Mouse (Mus musculus) gastrocnemius, postnatal 10 days (tissue): ENCODE data around the gene Pigh. TPM values are rescaled to one million over a fixed set of nuclear protein-coding genes. Genes with fewer than 3 reads are reported as not detected.
A peak's percentile ranks its signal among the peaks of the same experiment; 100 is the strongest.

Source experiments
- DNase-seq: peaks from one replicate; pipeline ENCODE4 v3.0.0; 2021; ENCODE audit warnings: mixed read lengths
- total RNA-seq, 2 experiments: library from RNA; stranded (reverse); gene quantifications; 2 replicates each; pipeline ENCODE4 v1.2.3; 2021

The Pigh gene
- total RNA-seq, 2 experiments from 2014 or later: 2.8 to 3.1 TPM

DNA sequence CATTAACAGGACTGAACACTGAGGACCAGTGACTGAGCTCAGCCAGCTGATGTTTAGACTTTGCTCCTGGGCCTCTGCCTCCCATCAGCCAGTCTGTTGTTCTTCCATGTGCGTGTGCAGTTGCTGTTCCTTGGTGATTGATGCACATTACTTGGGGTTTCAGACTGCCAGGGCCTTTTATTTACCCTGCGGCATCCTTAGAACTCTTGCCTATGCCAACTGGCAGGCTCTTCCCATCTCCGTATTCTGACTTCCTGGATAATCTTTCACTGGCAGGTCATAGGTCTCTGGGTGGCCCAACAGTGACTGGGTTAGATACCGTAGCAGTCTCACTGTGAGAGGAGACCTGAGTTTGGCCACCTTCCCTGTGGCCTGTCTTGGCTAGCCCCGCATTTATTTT, 21.9 kb downstream of the Pigh start:
- no peak for DNase-seq

DNA sequence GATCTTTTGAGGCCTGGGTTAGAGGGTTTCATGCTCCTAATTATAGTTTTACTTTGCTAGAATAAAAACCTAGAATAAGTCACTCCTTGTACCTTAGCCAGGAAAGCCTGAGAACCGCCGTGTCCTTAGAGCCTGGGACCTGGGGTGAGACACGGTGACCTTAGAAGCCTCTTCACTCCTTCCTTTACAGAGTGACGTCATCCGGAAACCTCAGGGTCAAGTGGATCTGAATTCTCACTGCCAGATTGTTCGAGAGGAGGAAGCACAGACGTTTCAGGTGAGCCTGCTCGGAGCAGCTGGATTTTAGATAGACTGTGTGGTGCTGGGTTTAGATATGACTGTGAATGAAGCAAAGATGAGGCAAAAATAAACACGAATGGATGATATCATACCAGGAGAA, 23.0 kb downstream of the Pigh start:
- no peak for DNase-seq

DNA sequence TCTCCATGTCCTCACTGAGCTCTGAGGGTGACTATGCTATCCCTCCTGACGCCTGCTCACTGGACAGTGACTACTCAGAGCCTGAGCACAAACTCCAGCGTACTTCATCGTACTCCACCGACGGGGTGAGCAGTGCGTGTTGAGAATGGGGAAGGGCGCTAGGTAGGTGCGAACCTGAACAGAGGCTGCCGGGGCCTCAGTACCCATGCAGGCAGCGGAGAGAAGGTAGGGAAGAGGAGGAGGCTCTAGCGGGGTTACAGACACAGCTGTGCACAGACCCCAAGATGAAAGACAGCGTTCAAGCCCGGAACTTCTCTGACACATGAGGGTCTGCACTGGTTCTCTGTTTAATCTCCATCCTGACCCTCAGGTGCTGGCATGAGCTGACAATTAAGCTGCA, 25.0 kb downstream of the Pigh start:
- DNase-seq: no peak

DNA sequence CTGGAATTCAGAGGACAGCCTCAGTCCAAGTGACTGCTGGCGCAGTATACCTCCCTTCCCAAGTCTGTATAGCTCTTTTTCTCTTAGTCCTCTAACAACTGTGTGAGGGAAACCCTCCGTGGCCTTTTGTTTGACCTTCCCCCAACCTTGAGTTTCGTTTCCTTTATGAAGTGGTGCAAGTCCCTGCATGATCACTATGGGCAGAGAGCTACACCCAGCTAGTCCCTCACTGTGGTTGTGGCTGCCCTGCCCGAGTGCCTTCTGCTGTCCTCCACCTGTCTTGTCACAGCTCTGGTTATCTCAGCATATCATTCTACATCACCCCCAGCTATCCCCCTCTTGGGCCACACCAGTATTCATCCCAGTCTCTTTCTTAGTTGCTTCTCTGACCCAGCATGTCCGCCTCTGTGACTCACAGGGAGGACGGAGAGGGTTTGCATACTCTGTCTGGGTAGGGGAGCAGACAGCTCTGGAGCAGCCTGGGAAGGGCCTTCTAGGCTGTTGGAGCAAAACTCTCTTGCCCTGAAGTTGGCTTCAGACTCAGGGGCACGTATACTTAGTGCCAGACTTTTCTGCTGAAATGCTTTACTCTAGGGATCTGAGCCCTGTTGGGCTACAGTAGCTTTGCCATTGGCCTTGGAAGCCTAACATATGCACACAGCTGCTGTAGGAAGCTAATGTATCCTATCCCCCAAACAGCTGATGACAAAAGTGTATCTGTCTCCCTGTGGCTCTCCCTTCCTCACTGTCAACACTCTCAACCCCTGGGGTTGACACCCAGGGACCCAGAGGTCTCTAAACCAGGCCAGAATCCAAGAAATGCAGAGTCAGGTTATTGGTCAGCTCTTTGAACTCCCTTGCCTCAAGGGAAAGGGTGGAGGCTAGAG, 28.4 kb downstream of the Pigh start:
- DNase-seq: no peak

DNA sequence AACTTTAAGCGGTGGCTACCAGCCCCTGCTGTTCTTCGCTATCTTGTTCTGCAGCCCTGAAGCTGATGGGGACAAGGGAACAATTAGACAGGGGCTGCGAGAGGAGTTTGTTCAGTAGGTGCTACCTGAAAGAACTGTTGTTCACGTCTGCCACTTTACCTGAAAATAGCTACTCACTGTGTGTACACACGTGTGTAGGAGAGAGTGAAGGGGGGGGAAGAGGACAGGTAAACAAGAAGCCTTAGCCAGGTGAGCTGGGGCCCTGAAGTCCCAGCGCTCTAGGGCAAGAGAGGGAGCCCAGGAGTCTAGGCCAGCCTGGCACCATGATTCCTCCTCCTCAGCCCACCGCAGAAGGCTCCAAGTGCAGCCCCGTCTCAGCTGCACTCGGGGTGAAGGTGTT, 29.3 kb downstream of the Pigh start:
- no peak for DNase-seq

DNA sequence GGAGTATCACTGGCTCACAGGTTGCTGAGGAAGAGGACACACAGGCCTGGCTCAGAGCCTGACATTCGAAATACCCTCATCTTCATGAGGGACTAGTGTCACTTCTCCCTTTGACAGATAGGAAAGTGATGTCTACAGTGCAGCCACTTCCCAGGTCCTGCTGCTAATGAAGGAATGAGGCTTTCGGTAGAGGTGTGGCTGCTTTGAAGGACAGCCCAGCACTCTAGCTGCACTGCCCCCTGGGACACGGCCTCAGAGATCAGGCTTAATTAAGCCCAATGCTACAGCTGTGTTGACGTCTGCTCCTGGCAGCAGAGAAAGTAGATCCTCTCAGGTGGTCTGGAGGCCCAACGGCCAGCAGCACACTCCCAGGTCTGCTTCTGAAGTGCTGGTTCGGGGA, 29.9 kb downstream of the Pigh start:
- no peak for DNase-seq

DNA sequence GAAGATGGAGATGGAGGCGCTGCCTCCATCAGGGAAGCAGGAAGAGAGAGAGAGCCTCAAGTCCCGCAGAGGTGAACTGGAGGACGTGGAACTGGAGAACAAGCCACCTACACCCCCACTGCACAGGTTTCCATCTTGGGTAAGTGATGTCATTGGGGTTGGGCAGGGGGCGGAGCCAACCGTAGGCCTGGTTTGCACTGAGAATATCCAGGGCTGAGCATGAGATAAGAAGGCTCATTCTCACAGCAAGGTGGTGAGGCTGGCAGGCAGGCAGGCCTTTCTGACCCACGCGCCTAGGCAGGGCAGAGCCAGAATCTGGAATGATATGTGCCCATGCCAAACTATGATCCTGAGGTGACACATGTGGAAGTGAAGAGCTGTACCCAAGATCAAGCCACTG, 34.2 kb downstream of the Pigh start:
- no peak for DNase-seq

DNA sequence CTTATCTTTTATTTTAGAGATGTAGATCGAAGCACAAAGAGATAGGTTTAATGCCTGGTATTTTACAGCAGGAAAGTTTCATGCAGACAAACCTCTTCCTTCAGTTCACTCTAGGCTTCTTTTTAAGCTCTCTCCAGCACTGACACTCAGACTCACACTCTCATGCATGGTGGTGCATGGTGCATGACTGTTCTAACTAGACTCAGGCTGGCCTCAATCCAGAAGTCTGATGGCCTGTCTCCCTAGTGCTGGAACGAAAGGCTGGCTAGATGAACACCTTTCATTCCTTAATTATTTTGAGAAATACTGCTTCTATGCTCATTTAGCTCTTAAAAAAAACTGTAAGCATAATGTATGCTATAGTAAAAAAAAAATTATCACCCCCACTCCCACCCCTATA, 37.4 kb downstream of the Pigh start:
- DNase-seq: no peak

DNA sequence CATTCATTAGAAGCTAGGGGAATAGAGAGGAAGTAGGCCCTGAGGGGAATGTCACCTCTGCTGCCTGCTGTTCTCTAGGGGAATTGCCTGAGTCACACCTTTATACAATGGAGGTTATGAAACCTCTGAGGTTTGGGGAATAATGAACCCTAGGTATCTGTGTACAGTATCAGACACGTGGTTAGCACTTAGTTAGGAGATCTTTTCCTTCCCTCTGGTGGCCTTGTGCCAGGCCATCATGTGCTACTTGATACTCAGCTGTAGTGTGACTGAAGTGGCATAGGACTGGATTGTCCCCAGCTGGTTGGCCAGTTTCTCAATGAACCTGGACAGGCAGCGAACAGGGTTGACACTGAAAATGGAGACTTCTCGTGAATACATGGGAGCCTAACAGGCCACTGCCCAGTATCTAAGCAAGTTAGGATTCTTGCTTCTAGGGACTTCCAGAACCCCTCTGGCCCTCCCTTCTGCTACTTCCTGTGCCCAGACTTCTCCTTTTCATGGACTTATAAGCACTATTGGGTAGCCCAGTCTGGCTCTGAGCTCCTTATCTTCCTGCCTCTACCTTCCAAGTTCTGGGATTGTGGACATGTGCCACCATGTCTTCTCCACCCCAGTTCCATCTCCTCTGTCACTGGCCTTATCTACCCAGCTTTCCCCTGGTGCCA, 38.8 kb downstream of the Pigh start:
- DNase-seq: no peak

DNA sequence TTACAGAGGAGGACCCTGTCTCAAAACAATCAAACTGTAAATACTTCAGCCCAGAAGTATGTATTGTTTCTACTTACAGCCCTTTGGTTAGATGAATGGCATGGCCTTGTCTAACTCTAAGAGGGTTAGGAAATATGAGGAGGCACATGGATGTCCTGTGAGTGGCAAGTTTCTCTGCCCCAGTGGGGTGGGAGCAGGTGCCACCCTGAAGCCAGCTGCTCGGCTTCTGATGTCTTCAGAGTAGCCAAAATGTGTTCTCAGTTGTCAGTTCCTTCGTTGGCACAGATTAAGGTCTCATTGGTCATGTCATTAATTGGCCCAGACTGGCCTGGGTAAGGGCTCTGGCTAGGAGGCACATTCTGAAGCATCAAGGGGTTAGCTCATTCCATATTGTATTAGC, 39.6 kb downstream of the Pigh start:
- DNase-seq: no peak

DNA sequence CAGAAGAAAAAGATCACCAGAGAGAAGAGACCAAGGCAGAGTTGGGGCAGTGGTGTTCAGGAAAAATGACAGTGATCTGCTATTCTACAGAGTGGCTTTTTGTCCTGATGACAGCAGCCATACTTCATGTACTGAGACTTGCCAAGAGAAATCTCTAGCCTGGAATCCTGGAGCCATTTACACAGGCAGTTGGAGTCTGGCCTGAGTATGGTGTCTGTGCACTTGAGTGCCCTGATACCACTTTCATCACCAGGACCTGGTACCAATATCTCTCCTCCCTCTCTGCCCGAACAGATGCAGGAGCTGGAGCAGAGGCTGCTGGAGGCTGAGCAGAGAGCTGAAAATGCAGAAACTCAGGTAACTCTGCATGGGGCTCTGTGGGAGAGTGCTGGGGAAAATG, 40.6 kb downstream of the Pigh start:
- no peak for DNase-seq

DNA sequence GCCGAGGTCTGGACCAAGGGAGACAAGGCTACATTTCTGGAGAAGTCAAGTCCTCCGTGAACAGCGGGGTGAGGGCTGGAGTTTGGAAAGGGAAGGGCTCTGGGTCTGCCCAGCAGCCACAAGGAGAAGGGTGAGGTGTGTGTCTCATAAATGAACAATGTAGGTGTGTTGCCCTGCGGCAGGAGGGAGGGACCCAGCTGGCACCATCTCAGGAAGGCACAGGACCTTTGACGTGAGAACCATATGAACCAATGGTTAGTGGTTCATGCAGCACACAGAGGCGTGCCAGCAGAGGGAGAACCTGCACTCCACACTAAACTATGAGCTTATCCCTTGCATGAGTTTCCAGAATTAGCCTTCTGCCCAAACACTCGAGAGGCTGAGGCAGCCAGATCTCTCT, 42.2 kb downstream of the Pigh start:
- no peak for DNase-seq

DNA sequence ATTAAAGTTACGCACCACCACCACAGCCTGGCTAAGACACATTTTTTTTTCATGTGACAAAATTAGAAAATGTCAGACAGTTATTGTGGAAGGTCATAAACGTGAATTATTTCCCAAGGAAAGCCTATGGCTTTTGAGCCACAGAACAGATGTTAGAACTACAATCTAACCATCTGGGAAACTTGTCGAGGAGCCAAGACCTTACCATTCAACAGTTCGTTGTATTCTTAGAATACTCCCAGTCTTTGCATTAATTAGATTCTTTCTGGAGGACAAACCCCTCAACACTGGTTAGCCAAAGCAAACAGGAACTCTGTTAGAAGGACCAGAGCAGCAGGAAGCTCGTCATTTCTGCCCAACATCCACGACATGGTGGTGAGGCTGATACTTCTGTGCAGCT, 43.3 kb downstream of the Pigh start:
- no peak for DNase-seq

DNA sequence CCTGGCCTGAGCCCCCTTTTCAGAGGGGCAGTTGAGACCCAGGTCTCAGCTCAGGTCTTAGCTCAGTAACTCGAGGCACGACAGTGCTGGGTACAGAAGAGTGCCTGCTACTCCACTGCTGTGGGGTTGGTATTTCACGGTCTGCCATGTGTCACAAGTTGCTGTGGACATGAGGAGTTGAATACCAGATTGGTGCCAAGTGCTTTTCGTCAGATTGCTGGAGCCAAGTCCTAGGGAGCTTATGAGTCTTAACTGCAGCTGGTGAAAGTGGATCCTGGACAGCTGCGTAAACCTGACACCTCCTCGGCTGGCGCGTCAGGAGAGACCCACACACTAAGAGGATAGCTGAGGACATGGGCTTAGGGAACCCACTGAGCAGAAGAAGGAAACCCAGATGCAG, 44.8 kb downstream of the Pigh start:
- DNase-seq: peak; percentile 42

DNA sequence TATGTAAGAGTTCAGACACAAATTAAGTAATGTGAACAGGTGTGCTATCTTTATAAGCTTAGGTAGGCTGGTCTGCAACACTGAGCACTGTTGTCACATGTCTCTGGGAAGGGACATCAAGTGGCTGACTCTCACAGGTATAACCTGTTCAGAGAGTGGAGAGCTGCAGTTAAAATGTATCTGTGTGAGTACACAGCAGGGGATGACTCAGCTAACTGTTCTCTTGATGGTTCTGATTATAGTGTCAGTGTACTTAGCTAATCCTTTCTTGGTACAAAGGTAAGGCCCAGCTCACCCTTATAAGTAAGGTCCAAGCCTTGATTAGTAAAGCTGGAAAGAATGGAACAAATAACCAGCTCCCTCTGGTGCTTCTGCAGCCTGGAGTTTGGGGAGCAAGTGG, 48.0 kb downstream of the Pigh start:
- no peak for DNase-seq

DNA sequence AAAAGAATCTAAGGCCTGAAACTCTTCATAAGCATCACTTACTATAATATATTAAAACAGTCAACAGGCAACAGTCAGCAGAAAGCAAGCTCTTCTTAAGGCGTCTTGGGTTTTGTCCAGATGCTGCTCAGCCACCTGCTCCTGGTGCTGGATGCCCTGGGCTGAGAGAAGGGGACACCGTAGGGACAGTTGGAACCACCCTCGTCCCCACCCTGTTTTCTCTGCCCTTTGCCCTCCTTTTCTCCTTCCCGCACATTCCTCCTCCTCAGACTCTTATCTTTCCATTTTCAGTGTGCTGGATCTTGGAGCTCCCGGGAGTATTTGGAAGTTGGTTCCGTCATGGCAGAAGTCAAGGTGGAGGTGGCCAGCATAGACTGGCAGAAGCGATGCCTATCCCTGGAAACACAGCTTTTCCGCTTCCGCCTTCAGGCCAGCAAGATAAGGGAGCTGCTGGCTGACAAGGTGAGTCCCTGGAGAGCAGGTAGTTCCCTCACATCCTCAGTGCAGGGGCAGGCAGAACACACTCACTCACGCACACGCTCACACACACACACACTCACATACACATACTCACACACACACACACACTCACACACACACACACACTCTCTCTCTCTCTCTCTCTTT, 49.1 kb downstream of the Pigh start:
- no peak for DNase-seq

DNA sequence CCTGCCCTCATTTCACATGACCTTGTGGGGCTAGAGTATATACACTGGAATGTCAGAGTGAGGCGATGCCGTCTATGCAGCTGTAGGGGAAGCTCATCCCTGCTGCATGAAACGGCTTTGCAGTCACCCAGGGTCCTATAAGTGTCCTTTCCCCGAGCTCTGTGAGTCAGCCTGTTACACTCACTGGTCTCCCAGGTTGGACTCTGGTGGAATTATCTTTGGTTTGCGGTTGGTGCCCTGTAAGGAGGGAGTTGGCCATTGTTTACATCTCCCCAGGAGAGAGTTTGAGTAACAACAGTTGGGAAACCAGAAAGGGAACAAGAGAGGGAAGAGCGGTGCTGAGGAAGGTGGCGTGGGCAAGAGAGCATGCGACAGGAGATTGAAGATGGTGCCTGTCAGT, 49.7 kb downstream of the Pigh start:
- no peak for DNase-seq

DNA sequence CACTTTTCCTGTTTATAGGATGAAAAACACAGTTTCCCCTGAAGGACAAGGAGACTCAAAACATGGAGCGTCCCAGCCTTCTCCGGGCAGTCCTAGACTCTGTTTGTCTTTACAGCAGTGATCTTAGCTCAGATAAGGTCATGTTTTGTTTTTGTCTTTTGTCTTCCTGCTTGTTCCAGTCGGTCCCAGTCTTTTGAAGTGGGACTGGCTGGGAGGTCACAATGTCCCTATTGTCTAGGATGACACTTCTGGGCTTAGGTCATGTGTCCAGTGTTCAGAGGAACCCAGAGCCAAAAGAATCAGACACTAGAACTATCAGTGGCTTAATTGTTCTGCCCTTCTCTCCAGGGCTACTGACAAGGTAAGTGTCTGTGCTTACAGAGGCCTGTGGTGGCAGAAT, 54.1 kb downstream of the Pigh start:
- no peak for DNase-seq

DNA sequence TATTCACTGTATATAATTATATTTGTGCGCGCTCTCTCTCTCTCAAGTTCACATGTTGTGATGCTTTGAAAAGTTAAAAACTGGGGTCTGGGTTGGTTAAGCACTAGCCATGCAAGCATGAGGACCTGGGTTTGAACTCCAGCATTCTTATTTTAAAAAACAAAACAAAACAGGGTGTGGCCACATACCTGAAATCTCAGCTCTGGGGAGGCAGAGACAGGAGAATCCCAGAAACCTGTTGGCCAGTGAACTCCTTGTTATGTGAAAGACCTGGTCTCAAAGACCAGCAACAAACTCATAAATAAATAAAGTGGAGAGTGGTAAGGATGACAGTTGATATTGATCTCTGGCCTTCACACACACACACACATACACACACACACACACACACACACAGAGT, 55.1 kb downstream of the Pigh start:
- DNase-seq: no peak
